Mouse (Mus musculus) myocyte (in vitro differentiated cells): ENCODE results near the gene Faap100. TPM values are rescaled to one million over a fixed set of nuclear protein-coding genes. Genes with fewer than 3 reads are reported as not detected.

Experiments used
- H3K27me3 ChIP-seq: one replicate; pipeline ENCODE4 v1.6.1; 2011; ENCODE audit not compliant: control insufficient read depth, insufficient read depth, insufficient read length
- H3K36me3 ChIP-seq: one replicate; pipeline ENCODE4 v1.6.1; 2011; ENCODE audit not compliant: control insufficient read depth, insufficient read depth
- H3K4me2 ChIP-seq: one replicate; pipeline ENCODE4 v1.6.1; 2011; ENCODE audit warnings: low read depth, control low read depth
- H3K4me3 ChIP-seq: one replicate; pipeline ENCODE4 v1.5.1; 2011; ENCODE audit warnings: mild to moderate bottlenecking, control low read depth, moderate library complexity
- H3K79me2 ChIP-seq: one replicate; pipeline ENCODE4 v1.6.1; 2011; ENCODE audit not compliant: control insufficient read depth, insufficient read depth
- H3ac ChIP-seq: one replicate; pipeline ENCODE4 v1.6.1; 2011; ENCODE audit not compliant: control insufficient read depth, insufficient read length
- CEBPB ChIP-seq: IDR thresholded peaks from 2 replicates; pipeline ENCODE4 v1.6.1; 2011; ENCODE audit warnings: mild to moderate bottlenecking, moderate library complexity; ENCODE audit not compliant: poor library complexity, insufficient read depth, severe bottlenecking
- E2F4 ChIP-seq: IDR thresholded peaks from one replicate; pipeline ENCODE4 v1.6.1; 2011; ENCODE audit warnings: mild to moderate bottlenecking, control low read depth, moderate library complexity; ENCODE audit not compliant: insufficient read depth
- MAX ChIP-seq: IDR thresholded peaks from one replicate; pipeline ENCODE4 v1.6.1; 2011; ENCODE audit warnings: low read depth, mild to moderate bottlenecking, control low read depth
- MYOD1 ChIP-seq, 3 experiments: IDR thresholded peaks; one replicate each; pipeline ENCODE4 v1.6.1; 2011; ENCODE audit warnings: control low read depth in 2 of 3, low read depth in 2 of 3, mild to moderate bottlenecking in 2 of 3, moderate library complexity in 1 of 3; ENCODE audit not compliant: insufficient read length in 2 of 3, control insufficient read depth in 1 of 3
- MYOG ChIP-seq, 3 experiments: IDR thresholded peaks; one replicate each; pipeline ENCODE4 v1.6.1; 2011; ENCODE audit warnings: control low read depth in 2 of 3, low read depth in 2 of 3, mild to moderate bottlenecking in 2 of 3; ENCODE audit not compliant: insufficient read length in 2 of 3, control insufficient read depth in 1 of 3, insufficient read depth in 1 of 3
- POLR2A ChIP-seq: IDR thresholded peaks from one replicate; pipeline ENCODE4 v1.6.1; 2011; ENCODE audit warnings: low read depth, mild to moderate bottlenecking, control low read depth, moderate library complexity; ENCODE audit not compliant: insufficient read length
- POLR2AphosphoS2 ChIP-seq: IDR thresholded peaks from one replicate; pipeline ENCODE4 v1.6.1; 2011; ENCODE audit warnings: low read depth, control low read depth; ENCODE audit not compliant: insufficient read length
- REST ChIP-seq: IDR thresholded peaks from one replicate; pipeline ENCODE4 v1.6.1; 2011; ENCODE audit warnings: mild to moderate bottlenecking, control low read depth, moderate library complexity; ENCODE audit not compliant: insufficient read depth, insufficient read length
- SRF ChIP-seq: IDR thresholded peaks from one replicate; pipeline ENCODE4 v1.6.1; 2011; ENCODE audit warnings: low read depth; ENCODE audit not compliant: control insufficient read depth, insufficient read length
- TCF12 ChIP-seq: IDR thresholded peaks from one replicate; pipeline ENCODE4 v1.6.1; 2011; ENCODE audit warnings: mild to moderate bottlenecking, control low read depth; ENCODE audit not compliant: poor library complexity, insufficient read depth, severe bottlenecking
- TCF3 ChIP-seq: IDR thresholded peaks from one replicate; pipeline ENCODE4 v1.6.1; 2011; ENCODE audit warnings: low read depth, control low read depth; ENCODE audit not compliant: insufficient read length
- USF1 ChIP-seq: IDR thresholded peaks from one replicate; pipeline ENCODE4 v1.6.1; 2011; ENCODE audit warnings: low read depth, mild to moderate bottlenecking, control low read depth, moderate library complexity
- polyA plus RNA-seq: library from polyadenylated mRNA; unstranded; fragments of >200 nt; fragmentation: generic; extraction: Trizol; gene quantifications from one replicate; pipeline ENCODE4 v1.2.1, GENCODE M21; 2012; ENCODE audit warnings: missing spikeins

The Faap100 gene
- polyA plus RNA-seq, 1 experiment, result 12.3 TPM

DNA sequence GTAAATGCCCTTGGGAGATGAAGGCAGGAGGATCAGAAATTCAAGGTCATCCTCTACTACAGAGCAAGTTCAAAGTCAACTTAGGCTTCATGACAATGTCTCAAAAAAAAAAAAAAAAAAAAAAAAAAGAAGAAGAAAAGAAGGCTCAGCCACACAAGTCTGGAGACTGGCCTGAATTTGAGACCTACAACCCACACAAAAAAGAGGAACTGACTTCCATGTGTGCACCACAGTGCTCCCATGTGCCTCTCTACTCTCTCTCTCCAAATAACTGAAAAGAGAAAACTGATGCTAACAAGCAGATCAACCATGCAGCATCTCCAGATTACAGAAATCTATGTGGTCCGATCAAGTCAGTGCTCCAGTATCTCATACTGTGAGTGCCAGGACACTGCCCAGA, 26.2 kb upstream of the Faap100 start:
- Histone ChIP-seq H3K4me3 (no peak overlapping the region), H3K4me2 (no peak overlapping the region), H3K79me2 (no peaks in the 10 kb centered on the region), H3K27me3 (no peaks in the 10 kb centered on the region), H3ac (no peak overlapping the region), H3K36me3 (peaks cover 78% of the 10 kb centered on the region)
- TF ChIP-seq MYOD1 (IDR thresholded peaks at IDR 0.05; ENCODE audit: control insufficient read depth in 1 of 3, insufficient read length in 2 of 3, low read depth in 2 of 3) (no peak), SRF (no peak), E2F4 (no peak), MYOG (IDR thresholded peaks at IDR 0.05; ENCODE audit: control insufficient read depth in 1 of 3, insufficient read depth in 1 of 3, insufficient read length in 2 of 3, low read depth in 2 of 3) (no peak)

DNA sequence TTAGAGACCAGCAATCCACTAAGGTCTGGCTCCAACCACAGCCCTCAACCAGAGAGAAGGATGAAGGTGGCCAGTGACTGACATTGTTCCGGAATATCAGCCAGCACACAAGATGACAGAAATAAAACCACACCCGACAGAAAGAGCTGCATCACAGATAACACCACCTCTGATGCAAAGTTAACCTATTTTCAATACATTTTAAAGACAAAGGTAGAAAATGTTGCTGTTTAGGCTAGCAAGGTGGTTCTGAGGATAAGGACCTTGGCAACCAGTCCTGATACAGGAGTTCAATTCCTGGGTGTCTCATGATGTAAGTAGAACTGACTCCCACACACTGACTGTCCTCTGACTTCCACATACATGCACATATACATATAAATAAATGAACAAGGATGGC, 20.8 kb upstream of the Faap100 start:
- H3K4me3 ChIP-seq, result no peak overlapping the region
- H3ac ChIP-seq, result no peak overlapping the region
- TF ChIP-seq TCF3 (no peak), REST (no peak), MAX (no peak), POLR2AphosphoS2 (no peak), USF1 (no peak), CEBPB (no peak), MYOD1 (IDR thresholded peaks at IDR 0.05; ENCODE audit: control insufficient read depth in 1 of 3, insufficient read length in 2 of 3, low read depth in 2 of 3) (no peak), POLR2A (no peak), MYOG (IDR thresholded peaks at IDR 0.05; ENCODE audit: control insufficient read depth in 1 of 3, insufficient read depth in 1 of 3, insufficient read length in 2 of 3, low read depth in 2 of 3) (no peak), E2F4 (no peak), SRF (no peak), TCF12 (no peak)
- peaks cover 73% of the 10 kb centered on the region for H3K36me3 ChIP-seq
- H3K27me3 ChIP-seq, result no peaks in the 10 kb centered on the region
- H3K79me2 ChIP-seq, result peaks cover 9% of the 10 kb centered on the region
- no peak overlapping the region for H3K4me2 ChIP-seq

DNA sequence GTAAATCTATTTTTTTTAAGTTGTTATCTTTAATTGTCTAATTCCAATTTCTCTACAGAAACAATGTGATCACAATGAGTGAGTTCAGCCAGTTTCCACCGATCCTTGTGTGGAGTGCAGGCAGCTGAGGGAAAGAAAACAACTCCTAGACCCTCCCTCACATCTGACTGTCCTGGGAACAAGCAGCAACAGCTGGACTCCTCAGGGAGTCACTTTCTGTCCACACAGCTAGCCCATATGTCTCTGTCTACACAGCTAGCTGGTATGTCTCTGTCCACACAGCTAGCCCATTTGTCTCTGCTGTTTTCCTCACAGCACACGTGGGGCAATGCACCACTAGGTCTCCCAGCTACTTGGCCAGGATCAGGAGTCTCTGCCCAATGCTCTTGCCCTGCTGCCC, 19.0 kb upstream of the Faap100 start:
- Histone ChIP-seq H3ac (no peak overlapping the region), H3K4me3 (no peak overlapping the region), H3K36me3 (peaks cover 60% of the 10 kb centered on the region), H3K79me2 (peaks cover 9% of the 10 kb centered on the region), H3K4me2 (no peak overlapping the region), H3K27me3 (no peaks in the 10 kb centered on the region)
- TF ChIP-seq POLR2AphosphoS2 (no peak), POLR2A (no peak), MYOD1 (IDR thresholded peaks at IDR 0.05; ENCODE audit: control insufficient read depth in 1 of 3, insufficient read length in 2 of 3, low read depth in 2 of 3) (peak in 2 of 3 experiments; percentile 43 to 81), TCF12 (no peak), USF1 (no peak)

DNA sequence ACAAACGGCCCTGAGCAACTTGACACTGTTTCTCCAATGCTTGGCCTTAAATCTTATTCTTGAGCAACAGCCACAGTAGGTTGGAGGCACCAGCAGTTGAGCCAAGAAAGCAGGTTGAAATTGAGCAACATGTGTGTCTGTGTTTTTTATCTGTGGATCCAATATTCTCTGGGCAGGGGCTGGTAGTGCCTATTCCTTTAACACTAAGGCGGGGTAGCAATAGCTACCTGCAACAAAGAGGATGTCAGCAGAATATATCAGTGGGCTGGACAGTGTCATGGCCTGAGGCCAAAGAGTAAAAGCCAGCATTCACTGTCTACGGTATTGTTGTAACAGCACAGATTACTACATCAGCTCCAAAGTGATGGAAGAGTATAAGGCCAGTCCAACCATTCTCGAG, 17.1 kb upstream of the Faap100 start:
- Histone ChIP-seq H3K27me3 (no peaks in the 10 kb centered on the region), H3K36me3 (peaks cover 49% of the 10 kb centered on the region), H3K79me2 (peaks cover 9% of the 10 kb centered on the region), H3K4me2 (no peak overlapping the region), H3K4me3 (no peak overlapping the region), H3ac (no peak overlapping the region)
- no peak for TF ChIP-seq POLR2AphosphoS2
- no peak for TF ChIP-seq POLR2A
- no peak for TF ChIP-seq TCF12
- no peak for TF ChIP-seq SRF
- no peak for TF ChIP-seq TCF3
- no peak for TF ChIP-seq E2F4
- TF ChIP-seq MYOD1 (IDR thresholded peaks at IDR 0.05; ENCODE audit: control insufficient read depth in 1 of 3, insufficient read length in 2 of 3, low read depth in 2 of 3), result no peak
- no peak for TF ChIP-seq MAX
- no peak for TF ChIP-seq CEBPB
- TF ChIP-seq USF1, result no peak
- TF ChIP-seq REST, result no peak

DNA sequence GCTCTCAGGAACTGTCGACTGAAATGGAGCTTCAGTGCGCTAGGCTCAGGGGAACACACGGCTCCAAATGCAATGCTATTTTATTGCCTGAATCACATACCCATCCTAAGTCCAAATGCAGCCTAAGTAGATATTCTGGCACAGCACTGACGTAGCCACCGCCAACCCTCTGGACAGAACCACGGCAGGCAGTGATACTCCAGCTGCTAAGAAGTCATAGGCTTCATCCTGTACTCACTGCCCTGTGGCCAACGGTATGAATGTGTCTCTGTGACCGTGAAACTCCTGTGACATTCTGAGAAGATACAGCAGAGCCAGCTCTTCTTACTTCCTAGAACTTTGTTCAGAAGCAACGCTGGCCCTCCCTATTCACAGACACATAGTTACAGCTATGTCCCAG, 10.0 kb upstream of the Faap100 start:
- Histone ChIP-seq H3ac (no peak overlapping the region), H3K27me3 (no peaks in the 10 kb centered on the region), H3K36me3 (peaks cover 36% of the 10 kb centered on the region), H3K4me3 (no peak overlapping the region), H3K79me2 (no peaks in the 10 kb centered on the region), H3K4me2 (no peak overlapping the region)
- no peak for TF ChIP-seq MAX
- TF ChIP-seq USF1, result no peak
- no peak for TF ChIP-seq SRF
- no peak for TF ChIP-seq TCF12
- no peak for TF ChIP-seq POLR2AphosphoS2
- no peak for TF ChIP-seq MYOG (IDR thresholded peaks at IDR 0.05; ENCODE audit: control insufficient read depth in 1 of 3, insufficient read depth in 1 of 3, insufficient read length in 2 of 3, low read depth in 2 of 3)
- TF ChIP-seq TCF3, result no peak
- TF ChIP-seq MYOD1 (IDR thresholded peaks at IDR 0.05; ENCODE audit: control insufficient read depth in 1 of 3, insufficient read length in 2 of 3, low read depth in 2 of 3), result no peak
- TF ChIP-seq CEBPB, result no peak
- TF ChIP-seq REST, result no peak
- no peak for TF ChIP-seq E2F4
- TF ChIP-seq POLR2A, result no peak

DNA sequence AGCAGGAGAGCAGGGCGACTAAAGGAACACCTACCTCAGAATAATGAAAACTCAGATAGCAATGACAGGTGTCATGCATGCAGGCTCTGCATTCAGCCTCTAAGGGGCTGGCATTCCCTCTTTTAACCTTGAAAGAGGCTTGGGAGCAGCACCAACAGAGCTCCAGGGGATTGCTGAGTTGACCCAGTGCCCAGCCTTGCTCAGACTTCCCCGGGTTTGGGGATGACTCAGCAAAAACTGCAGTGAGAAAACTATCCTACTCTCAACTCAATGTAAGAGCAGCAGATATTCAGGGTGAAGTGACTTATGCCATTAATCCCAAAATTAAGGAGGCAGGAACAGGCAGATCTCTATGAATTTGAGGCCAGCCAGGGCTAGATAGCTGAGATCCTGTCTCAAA, 8.6 kb upstream of the Faap100 start:
- no peaks in the 10 kb centered on the region for H3K27me3 ChIP-seq
- peaks cover 39% of the 10 kb centered on the region for H3K36me3 ChIP-seq
- H3K79me2 ChIP-seq, result no peaks in the 10 kb centered on the region
- H3K4me3 ChIP-seq, result no peak overlapping the region
- no peak for TF ChIP-seq POLR2AphosphoS2
- no peak for TF ChIP-seq REST
- no peak for TF ChIP-seq MAX
- no peak for TF ChIP-seq POLR2A
- no peak for TF ChIP-seq CEBPB
- TF ChIP-seq TCF3, result no peak
- no peak overlapping the region for H3ac ChIP-seq
- no peak overlapping the region for H3K4me2 ChIP-seq
